Mouse (Mus musculus): ENCODE measurements at regions not wholly inside any gene's neighbourhood (a gene's known extent, or its start where the extent isn't known, plus 50 kb on each side); places are given as distances from the start of the nearest gene placed in this dataset.

DNA sequence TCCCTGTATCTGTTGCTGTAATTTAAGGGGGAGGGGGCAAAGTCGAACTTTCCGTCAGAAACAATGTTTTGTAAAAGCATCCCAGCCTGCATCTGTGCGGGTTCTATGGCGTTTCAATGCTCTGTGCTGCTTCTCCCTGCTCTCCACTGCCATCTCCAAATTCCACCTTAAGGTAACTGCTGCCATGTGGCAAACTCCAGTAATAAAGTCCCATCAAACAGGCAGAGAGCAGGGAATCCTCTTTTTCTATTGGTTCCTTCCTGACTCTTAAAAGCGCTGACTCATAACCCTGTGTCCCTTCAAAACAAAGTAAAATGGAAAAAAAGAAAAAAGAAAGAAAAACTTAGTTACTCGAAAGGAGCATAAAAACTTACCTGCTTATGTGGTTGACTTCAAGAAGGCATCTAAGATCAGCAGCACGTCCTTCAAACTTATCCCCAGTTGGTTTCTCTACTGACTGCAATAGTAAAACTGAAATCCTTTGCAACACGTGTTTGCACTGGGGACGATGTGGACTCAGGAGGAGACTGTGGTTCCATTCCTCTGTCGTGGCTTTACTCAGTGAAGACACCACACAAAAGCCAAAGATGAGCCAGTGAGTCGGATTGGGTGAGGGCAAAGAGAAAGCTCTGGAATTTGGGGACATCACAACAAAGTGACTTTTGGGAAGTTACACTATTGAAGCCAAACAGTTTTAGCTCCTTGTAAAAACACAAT is 69.9 kb upstream of the Mad2l1 start:
- H3K4me1 ChIP-seq (replicated peaks; ENCODE audit: control insufficient read depth, insufficient read depth, low read length) = no peaks in the 10 kb centered on the region
- no peak for ATAC-seq
- 71% methylated on average over 11 of the region's 11 CpGs for WGBS

GRCm38 (mm10) chr6:66466757-66467156 is 68.4 kb upstream of the Mad2l1 start:
- Histone ChIP-seq H3K27ac (ENCODE audit: low read depth, low read length) (no peak overlapping the region), H3K9ac (ENCODE audit: low read depth, low read length) (no peak overlapping the region), H3K36me3 (ENCODE audit: control insufficient read depth, insufficient read depth) (no peaks in the 10 kb centered on the region), H3K4me3 (ENCODE audit: low read depth, low read length) (no peak overlapping the region), H3K4me1 (replicated peaks; ENCODE audit: control insufficient read depth, insufficient read depth, low read length) (no peaks in the 10 kb centered on the region), H3K27me3 (replicated peaks; ENCODE audit: control insufficient read depth, insufficient read depth, low read length) (no peaks in the 10 kb centered on the region), H3K4me2 (replicated peaks; ENCODE audit: low read depth) (no peak overlapping the region), H3K9me3 (ENCODE audit: control insufficient read depth) (no peaks in the 10 kb centered on the region)
- ATAC-seq = no peak
- TF ChIP-seq CTCF (IDR thresholded peaks at IDR 0.05; ENCODE audit: low read depth) = peak; percentile 66
- 40% methylated on average over 3 of the region's 3 CpGs for WGBS

More for the DNA sequence above, 69.9 kb upstream of the Mad2l1 start:
- H3K4me2 ChIP-seq (replicated peaks; ENCODE audit: low read depth) = no peak overlapping the region
- H3K27ac ChIP-seq (ENCODE audit: low read depth, low read length) = no peak overlapping the region
- H3K36me3 ChIP-seq (ENCODE audit: control insufficient read depth, insufficient read depth) = no peaks in the 10 kb centered on the region
- H3K4me3 ChIP-seq (ENCODE audit: low read depth, low read length) = no peak overlapping the region
- H3K9me3 ChIP-seq (ENCODE audit: control insufficient read depth) = no peaks in the 10 kb centered on the region
- H3K9ac ChIP-seq (ENCODE audit: low read depth, low read length) = no peak overlapping the region
- H3K27me3 ChIP-seq (replicated peaks; ENCODE audit: control insufficient read depth, insufficient read depth, low read length) = no peaks in the 10 kb centered on the region
- TF ChIP-seq CTCF (IDR thresholded peaks at IDR 0.05; ENCODE audit: low read depth) = no peak

- H3K9ac ChIP-seq (ENCODE audit: low read depth, low read length) = no peak overlapping the region
- no peak for ATAC-seq
- WGBS = 88% methylated on average over 4 of the region's 4 CpGs
- H3K27me3 ChIP-seq (replicated peaks; ENCODE audit: control insufficient read depth, insufficient read depth, low read length) = no peaks in the 10 kb centered on the region
- no peak for TF ChIP-seq CTCF (IDR thresholded peaks at IDR 0.05; ENCODE audit: low read depth)
- H3K9me3 ChIP-seq (ENCODE audit: control insufficient read depth) = no peaks in the 10 kb centered on the region
- H3K4me2 ChIP-seq (replicated peaks; ENCODE audit: low read depth) = no peak overlapping the region
- H3K4me1 ChIP-seq (replicated peaks; ENCODE audit: control insufficient read depth, insufficient read depth, low read length) = no peaks in the 10 kb centered on the region
- no peak overlapping the region for H3K27ac ChIP-seq (ENCODE audit: low read depth, low read length)
- no peaks in the 10 kb centered on the region for H3K36me3 ChIP-seq (ENCODE audit: control insufficient read depth, insufficient read depth)
- H3K4me3 ChIP-seq (ENCODE audit: low read depth, low read length) = no peak overlapping the region
Measured at GRCm38 (mm10) chr6:66470627-66471249, 64.5 kb upstream of the Mad2l1 start.

DNA sequence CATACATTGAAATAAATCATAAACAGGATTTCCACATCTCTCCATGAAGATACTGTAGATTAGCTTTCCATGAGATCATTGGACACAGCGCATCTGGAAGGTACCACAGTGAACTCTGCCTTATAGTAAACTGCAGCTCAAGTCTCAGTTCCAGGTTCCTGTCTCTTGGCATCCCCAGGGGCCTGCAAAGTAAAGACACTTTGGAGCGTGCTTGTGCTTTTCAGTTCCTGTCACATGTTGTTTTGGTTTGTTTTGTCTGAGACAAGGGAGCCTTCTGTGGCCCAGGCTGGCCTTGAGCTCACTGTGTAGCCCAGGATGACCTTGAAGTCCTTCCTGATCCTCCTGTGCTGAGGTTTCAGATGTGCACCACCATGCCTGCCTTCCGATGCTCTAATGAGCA is 63.4 kb upstream of the Mad2l1 start:
- no peak overlapping the region for H3K4me3 ChIP-seq (ENCODE audit: low read depth, low read length)
- H3K4me2 ChIP-seq (replicated peaks; ENCODE audit: low read depth) = no peak overlapping the region
- no peak for ATAC-seq
- 77% methylated on average over 3 of the region's 3 CpGs for WGBS
- H3K27ac ChIP-seq (ENCODE audit: low read depth, low read length) = no peak overlapping the region
- H3K9me3 ChIP-seq (ENCODE audit: control insufficient read depth) = no peaks in the 10 kb centered on the region
- H3K9ac ChIP-seq (ENCODE audit: low read depth, low read length) = no peak overlapping the region
- no peaks in the 10 kb centered on the region for H3K36me3 ChIP-seq (ENCODE audit: control insufficient read depth, insufficient read depth)
- no peaks in the 10 kb centered on the region for H3K4me1 ChIP-seq (replicated peaks; ENCODE audit: control insufficient read depth, insufficient read depth, low read length)
- no peaks in the 10 kb centered on the region for H3K27me3 ChIP-seq (replicated peaks; ENCODE audit: control insufficient read depth, insufficient read depth, low read length)
- no peak for TF ChIP-seq CTCF (IDR thresholded peaks at IDR 0.05; ENCODE audit: low read depth)

- no peak for ATAC-seq
- no peak overlapping the region for H3K9ac ChIP-seq (ENCODE audit: low read depth, low read length)
- no peaks in the 10 kb centered on the region for H3K4me1 ChIP-seq (replicated peaks; ENCODE audit: control insufficient read depth, insufficient read depth, low read length)
- H3K27ac ChIP-seq (ENCODE audit: low read depth, low read length) = no peak overlapping the region
- no peak for TF ChIP-seq CTCF (IDR thresholded peaks at IDR 0.05; ENCODE audit: low read depth)
- H3K9me3 ChIP-seq (ENCODE audit: control insufficient read depth) = no peaks in the 10 kb centered on the region
- H3K4me3 ChIP-seq (ENCODE audit: low read depth, low read length) = no peak overlapping the region
- no peaks in the 10 kb centered on the region for H3K36me3 ChIP-seq (ENCODE audit: control insufficient read depth, insufficient read depth)
- 64% methylated on average over 4 of the region's 4 CpGs for WGBS
- no peak overlapping the region for H3K4me2 ChIP-seq (replicated peaks; ENCODE audit: low read depth)
- H3K27me3 ChIP-seq (replicated peaks; ENCODE audit: control insufficient read depth, insufficient read depth, low read length) = no peaks in the 10 kb centered on the region
Measured at GRCm38 (mm10) chr6:66472697-66473096, 62.5 kb upstream of the Mad2l1 start.

DNA sequence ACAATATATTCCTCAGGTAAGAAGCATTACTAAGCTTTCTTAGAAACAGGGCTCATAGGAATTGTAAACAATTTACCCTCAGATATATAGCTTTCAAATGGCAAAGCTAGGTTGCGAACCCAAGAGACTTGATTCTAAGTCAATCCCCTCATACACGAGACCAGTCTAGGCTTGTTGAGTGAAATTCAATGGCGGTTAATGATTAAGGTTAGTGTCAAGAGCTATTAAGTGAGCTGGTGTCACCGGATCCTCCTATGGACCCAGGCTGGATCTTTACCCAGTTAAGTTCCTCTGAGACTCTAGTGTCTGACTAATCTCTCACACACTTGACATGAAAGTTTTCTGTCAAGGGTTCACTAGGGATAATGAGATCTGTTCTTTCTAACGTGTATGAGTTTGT is 57.6 kb upstream of the Mad2l1 start:
- ATAC-seq = no peak
- no peak overlapping the region for H3K27ac ChIP-seq (ENCODE audit: low read depth, low read length)

More for the DNA sequence above, 57.6 kb upstream of the Mad2l1 start:
- H3K4me1 ChIP-seq (replicated peaks; ENCODE audit: control insufficient read depth, insufficient read depth, low read length) = no peaks in the 10 kb centered on the region
- H3K27me3 ChIP-seq (replicated peaks; ENCODE audit: control insufficient read depth, insufficient read depth, low read length) = no peaks in the 10 kb centered on the region
- no peaks in the 10 kb centered on the region for H3K9me3 ChIP-seq (ENCODE audit: control insufficient read depth)
- TF ChIP-seq CTCF (IDR thresholded peaks at IDR 0.05; ENCODE audit: low read depth) = no peak
- 39% methylated on average over 5 of the region's 5 CpGs for WGBS
- no peak overlapping the region for H3K4me3 ChIP-seq (ENCODE audit: low read depth, low read length)
- H3K9ac ChIP-seq (ENCODE audit: low read depth, low read length) = no peak overlapping the region
- H3K4me2 ChIP-seq (replicated peaks; ENCODE audit: low read depth) = no peak overlapping the region
- H3K36me3 ChIP-seq (ENCODE audit: control insufficient read depth, insufficient read depth) = no peaks in the 10 kb centered on the region
